Mouse (Mus musculus) ES-Bruce4 (cell line): Measurements from ENCODE around the gene Bcap31. TPM values are rescaled to one million over a fixed set of nuclear protein-coding genes. Genes with fewer than 3 reads are reported as not detected.

ENCODE experiments used
- H3K27ac ChIP-seq: 2 replicates; pipeline ENCODE4 v1.5.1; 2012; ENCODE audit warnings: low read length, inconsistent platforms; ENCODE audit not compliant: insufficient read depth
- H3K27me3 ChIP-seq: 2 replicates; pipeline ENCODE4 v1.6.1; 2012; ENCODE audit warnings: mild to moderate bottlenecking, low read length, inconsistent platforms; ENCODE audit not compliant: control insufficient read depth, poor library complexity, insufficient read depth, severe bottlenecking
- H3K36me3 ChIP-seq: 2 replicates; pipeline ENCODE4 v1.6.1; 2012; ENCODE audit warnings: inconsistent platforms, mild to moderate bottlenecking, low read length, moderate library complexity; ENCODE audit not compliant: control insufficient read depth, poor library complexity, insufficient read depth, severe bottlenecking
- H3K4me1 ChIP-seq: one replicate; pipeline ENCODE4 v1.8.1; 2011; ENCODE audit warnings: low read length; ENCODE audit not compliant: control insufficient read depth, insufficient read depth
- H3K4me3 ChIP-seq: 2 replicates; pipeline ENCODE4 v1.5.1; 2011; ENCODE audit warnings: low read depth, mild to moderate bottlenecking, low read length
- H3K9ac ChIP-seq: 2 replicates; pipeline ENCODE4 v1.6.1; 2012; ENCODE audit warnings: low read depth, mild to moderate bottlenecking, inconsistent platforms; ENCODE audit not compliant: poor library complexity, severe bottlenecking
- H3K9me3 ChIP-seq: replicated peaks from 2 replicates; pipeline ENCODE4 v1.6.1; 2012; ENCODE audit warnings: mild to moderate bottlenecking, low read length, inconsistent platforms; ENCODE audit not compliant: control insufficient read depth, poor library complexity, insufficient read depth, severe bottlenecking
- CTCF ChIP-seq: IDR thresholded peaks from one replicate; pipeline ENCODE4 v1.8.1; 2011; ENCODE audit warnings: low read depth, low read length
- EP300 ChIP-seq: IDR thresholded peaks from 2 replicates; pipeline ENCODE4 v1.6.1; 2011; ENCODE audit warnings: low read depth, low read length; ENCODE audit not compliant: insufficient read depth
- POLR2A ChIP-seq: IDR thresholded peaks from one replicate; pipeline ENCODE4 v1.8.1; 2011; ENCODE audit warnings: low read length; ENCODE audit not compliant: insufficient read depth
- polyA plus RNA-seq: library from polyadenylated mRNA; stranded (reverse); fragments of >200 nt; gene quantifications from 2 replicates; pipeline ENCODE4 v1.2.4, GENCODE M21; 2011; ENCODE audit warnings: low read depth; ENCODE audit not compliant: missing spikeins, insufficient read depth, insufficient read length

Bcap31 gene
- polyA plus RNA-seq, 1 experiment, result 123 TPM

GRCm38 (mm10) chrX:73673619-73673967 lies 42.4 kb downstream of the Bcap31 start:
- no peak for TF ChIP-seq CTCF
- no peak for TF ChIP-seq EP300
- TF ChIP-seq POLR2A, result no peak
- H3K27me3 ChIP-seq, result no peaks in the 10 kb centered on the region
- H3K9me3 ChIP-seq, result no peaks in the 10 kb centered on the region
- H3K27ac ChIP-seq, result no peak overlapping the region
- peak overlapping the region; percentile 98 for H3K9ac ChIP-seq
- H3K4me3 ChIP-seq, result peak overlapping the region; percentile 82
- H3K4me1 ChIP-seq, result peaks cover 4% of the 10 kb centered on the region
- H3K36me3 ChIP-seq, result peaks cover 10% of the 10 kb centered on the region

- TF ChIP-seq CTCF (no peak), POLR2A (no peak), EP300 (no peak)
- peaks cover 8% of the 10 kb centered on the region for H3K36me3 ChIP-seq
- H3K27me3 ChIP-seq, result no peaks in the 10 kb centered on the region
- H3K4me3 ChIP-seq, result peak within 1 kb of the TSS; percentile 82
- H3K27ac ChIP-seq, result peak within 1 kb of the TSS; percentile 57; the same call in 1 of the 2 replicates
- H3K9ac ChIP-seq, result peak within 1 kb of the TSS; percentile 98
- H3K9me3 ChIP-seq, result no peaks in the 10 kb centered on the region
- peaks cover 4% of the 10 kb centered on the region for H3K4me1 ChIP-seq
Measured at GRCm38 (mm10) chrX:73672879-73673618, 42.9 kb downstream of the Bcap31 start, which contains the start of gene Slc6a8. Gene Slc6a8 (plus strand): TSS chrX:73673150.

GRCm38 (mm10) chrX:73672031-73672431 lies 43.9 kb downstream of the Bcap31 start:
- H3K4me1 ChIP-seq, result peaks cover 4% of the 10 kb centered on the region
- H3K9me3 ChIP-seq, result no peaks in the 10 kb centered on the region
- TF ChIP-seq POLR2A, result no peak
- TF ChIP-seq CTCF, result no peak
- no peak for TF ChIP-seq EP300
- no peaks in the 10 kb centered on the region for H3K27me3 ChIP-seq
- peak overlapping the region; percentile 57; the same call in 1 of the 2 replicates for H3K27ac ChIP-seq
- 0 out of 2 replicates have a peak, but pooled peaks cover 4% of the 10 kb centered on the region for H3K36me3 ChIP-seq
- no peak overlapping the region for H3K4me3 ChIP-seq
- no peak overlapping the region for H3K9ac ChIP-seq

GRCm38 (mm10) chrX:73663143-73663542 lies 52.8 kb downstream of the Bcap31 start:
- Histone ChIP-seq H3K27me3 (no peaks in the 10 kb centered on the region), H3K36me3 (no peaks in the 10 kb centered on the region), H3K27ac (no peak overlapping the region), H3K9me3 (no peaks in the 10 kb centered on the region), H3K4me1 (no peaks in the 10 kb centered on the region), H3K4me3 (no peak overlapping the region), H3K9ac (no peak overlapping the region)
- TF ChIP-seq CTCF (no peak), POLR2A (no peak), EP300 (no peak)

GRCm38 (mm10) chrX:73660284-73660665 lies 55.7 kb downstream of the Bcap31 start:
- H3K9ac ChIP-seq, result no peak overlapping the region; the same call in 1 of the 2 replicates
- no peaks in the 10 kb centered on the region for H3K27me3 ChIP-seq
- peak overlapping the region; percentile 36; the same call in 1 of the 2 replicates for H3K4me3 ChIP-seq
- no peak overlapping the region for H3K27ac ChIP-seq
- no peak for TF ChIP-seq POLR2A
- TF ChIP-seq CTCF, result no peak
- TF ChIP-seq EP300, result no peak
- no peaks in the 10 kb centered on the region for H3K36me3 ChIP-seq
- H3K4me1 ChIP-seq, result no peaks in the 10 kb centered on the region
- no peaks in the 10 kb centered on the region for H3K9me3 ChIP-seq
